Mouse (Mus musculus) layer of hippocampus, adult 2 months (tissue): ENCODE data around the gene Spata33. TPM values are rescaled to one million over a fixed set of nuclear protein-coding genes. Genes with fewer than 3 reads are reported as not detected.
"Not testable (repeated sequence)": the region's sequence is repeated elsewhere in the genome, so short reads cannot be mapped to it uniquely, and the experiment has no call there.

Experiments used
- DNase-seq, 2 experiments: peaks; one replicate each; pipeline ENCODE4 v3.0.0; 2022; ENCODE audit warnings: low spot score in 2 of 2
- H3K27ac ChIP-seq: fragments of 200-600 bp; 2 replicates; pipeline ENCODE4 v1.8.1; 2022
- H3K4me3 ChIP-seq: fragments of 200-600 bp; 2 replicates; pipeline ENCODE4 v1.8.1; 2022; ENCODE audit warnings: mild to moderate bottlenecking
- CTCF ChIP-seq: fragments of 200-600 bp; conservative IDR thresholded peaks from 2 replicates; pipeline ENCODE4 v1.8.1; 2022; ENCODE audit warnings: antibody characterized with exemption, mild to moderate bottlenecking, moderate library complexity
- total RNA-seq, 2 experiments: library from RNA; stranded (reverse); gene quantifications; 2 replicates each; pipeline ENCODE4 v1.2.3; 2021

The Spata33 gene
- total RNA-seq, 2 experiments from 2014 or later = 6.5 to 7.1 TPM

- H3K27ac ChIP-seq = peak overlapping the region; percentile 91
- DNase-seq = no peak
- peak; percentile 1; the same call in 1 of the 2 replicates for TF ChIP-seq CTCF
- H3K4me3 ChIP-seq = peak overlapping the region; percentile 84
Measured at GRCm38 (mm10) chr8:123213118-123213772, 613 bp downstream of the Spata33 start.

DNA sequence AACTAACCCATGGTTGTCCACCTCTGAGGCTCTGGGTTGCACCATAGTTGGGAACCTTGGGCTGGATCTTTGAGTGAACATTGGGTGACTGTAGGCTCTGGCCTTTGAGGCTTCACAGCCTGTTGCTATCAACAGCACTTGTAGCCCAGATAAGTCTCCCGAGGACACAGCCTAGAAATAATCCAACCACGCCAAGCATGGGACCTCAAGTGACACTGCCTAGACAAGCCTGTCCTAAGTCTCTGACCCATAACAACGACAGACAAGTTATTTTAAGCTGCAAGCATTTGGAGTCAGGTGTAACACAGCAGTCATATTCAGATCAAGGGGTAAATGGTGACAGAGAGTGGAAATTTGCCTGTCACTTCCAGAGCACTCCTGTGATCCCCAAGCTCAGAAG, 2.8 kb downstream of the Spata33 start:
- Histone ChIP-seq H3K27ac (no peak overlapping the region), H3K4me3 (no peak overlapping the region)
- no peak for TF ChIP-seq CTCF
- DNase-seq = no peak

GRCm38 (mm10) chr8:123220917-123221316, 8.3 kb downstream of the Spata33 start:
- no peak for TF ChIP-seq CTCF
- Histone ChIP-seq H3K27ac (no peak overlapping the region), H3K4me3 (no peak overlapping the region)
- no peak for DNase-seq

DNA sequence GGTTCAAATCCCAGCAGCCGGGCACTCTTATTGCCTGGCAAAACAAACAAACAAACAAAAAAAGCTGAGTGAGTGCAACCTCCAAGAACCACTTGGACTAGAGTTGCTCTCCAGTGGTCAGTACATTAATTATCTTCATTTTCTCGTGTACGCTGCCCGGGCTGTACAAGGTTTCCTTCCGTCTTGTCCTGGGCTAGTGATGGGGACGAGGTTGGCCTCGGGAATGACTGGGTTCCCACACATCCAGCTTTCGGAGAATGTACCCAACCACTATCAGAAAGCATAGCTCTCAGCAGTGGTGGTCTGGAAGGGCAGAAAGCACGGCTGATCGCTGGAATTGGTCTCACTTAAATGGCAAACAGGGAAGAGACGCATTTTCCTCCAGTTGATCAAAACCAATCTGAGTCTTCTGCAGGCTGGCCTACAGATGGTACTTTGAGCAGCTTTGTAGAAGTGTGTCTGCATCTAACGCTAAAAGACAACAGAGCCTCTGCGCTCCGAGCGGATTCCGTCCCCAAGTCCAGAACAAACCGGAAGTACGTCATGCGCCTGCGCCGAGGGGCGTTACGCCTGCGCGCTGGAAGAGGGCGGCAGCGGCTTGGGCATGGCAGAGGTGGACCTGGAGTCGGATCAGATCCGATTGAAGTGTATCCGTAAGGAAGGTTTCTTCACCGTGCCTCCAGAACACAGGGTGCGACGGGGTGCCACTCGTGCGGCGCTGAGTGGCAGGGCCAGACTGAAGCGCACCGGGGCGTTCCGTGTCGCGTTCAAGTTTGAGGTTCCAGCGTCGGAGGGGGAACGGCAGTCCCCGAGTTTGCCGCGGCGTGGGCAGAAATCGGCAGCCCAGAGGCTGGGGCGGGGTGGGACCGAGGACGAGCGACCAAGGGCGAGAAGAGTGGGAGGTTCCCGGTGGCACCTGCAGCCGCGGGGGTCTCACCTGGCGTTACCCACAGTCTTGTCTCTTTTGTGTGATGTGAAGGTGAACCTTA, 11.9 kb downstream of the Spata33 start, which contains the start of gene Cdk10:
Gene Cdk10, plus strand, starts transcription at position 565 of the 989 bp plus-strand sequence.
- TF ChIP-seq CTCF = no peak; the same call in 1 of the 2 replicates
- peak; percentile 94 for DNase-seq
- H3K27ac ChIP-seq = peak within 1 kb of the TSS; percentile 93

GRCm38 (mm10) chr8:123228416-123228815, 15.8 kb downstream of the Spata33 start:
- no peak for DNase-seq
- H3K27ac ChIP-seq = no peak overlapping the region
- TF ChIP-seq CTCF = no peak
- no peak overlapping the region for H3K4me3 ChIP-seq

More for the DNA sequence above, 11.9 kb downstream of the Spata33 start, which contains the start of gene Cdk10:
- H3K4me3 ChIP-seq = peak within 1 kb of the TSS; percentile 66

DNA sequence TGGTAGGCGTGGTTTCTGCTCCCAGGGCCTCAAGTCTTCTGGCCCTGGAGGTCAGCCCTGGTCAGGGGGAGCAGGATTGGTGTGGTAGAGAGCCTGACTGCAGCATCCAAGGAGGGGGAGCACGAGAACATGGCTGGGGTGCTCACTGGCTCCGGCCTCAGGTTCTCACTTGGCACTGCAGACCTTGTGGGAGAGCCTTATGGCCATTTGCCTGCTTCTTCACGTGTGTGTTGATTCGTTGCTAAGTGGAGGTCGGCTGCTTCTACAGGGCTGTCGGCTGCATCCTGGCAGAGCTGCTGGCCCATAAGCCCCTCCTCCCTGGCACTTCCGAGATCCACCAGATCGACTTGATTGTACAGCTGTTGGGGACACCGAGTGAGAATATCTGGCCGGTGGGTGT, 17.7 kb downstream of the Spata33 start:
- peak overlapping the region; percentile 51 for H3K27ac ChIP-seq
- not testable (repeated sequence) for H3K4me3 ChIP-seq, DNase-seq

- no peak overlapping the region for H3K4me3 ChIP-seq
- no peak for DNase-seq
- H3K27ac ChIP-seq = peak overlapping the region; percentile 97; the same call in 1 of the 2 replicates
- peak; percentile 60 for TF ChIP-seq CTCF
Measured at GRCm38 (mm10) chr8:123231742-123232141, 19.1 kb downstream of the Spata33 start.

DNA sequence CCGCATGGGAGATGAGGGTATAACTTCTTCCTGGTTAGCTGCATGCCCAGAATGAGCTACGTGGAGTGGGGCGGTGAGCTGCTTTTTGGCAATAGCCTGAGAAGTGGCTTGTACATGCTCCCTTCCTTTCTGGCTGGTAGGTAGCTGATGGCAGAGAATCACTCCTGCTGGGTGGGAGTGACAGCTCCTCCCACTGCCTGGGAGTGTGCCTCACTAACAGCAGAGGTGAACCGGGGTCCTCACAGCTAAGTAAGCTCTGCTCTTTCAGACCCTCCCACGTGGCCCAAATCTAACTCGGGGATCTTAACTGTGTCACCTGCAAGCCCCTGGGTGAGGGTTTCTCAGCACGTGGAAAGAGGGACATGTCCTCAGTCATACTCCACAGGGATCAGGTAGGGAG, 19.9 kb downstream of the Spata33 start:
- TF ChIP-seq CTCF = no peak
- DNase-seq = no peak
- Histone ChIP-seq H3K27ac (peak overlapping the region; percentile 97), H3K4me3 (no peak overlapping the region)

DNA sequence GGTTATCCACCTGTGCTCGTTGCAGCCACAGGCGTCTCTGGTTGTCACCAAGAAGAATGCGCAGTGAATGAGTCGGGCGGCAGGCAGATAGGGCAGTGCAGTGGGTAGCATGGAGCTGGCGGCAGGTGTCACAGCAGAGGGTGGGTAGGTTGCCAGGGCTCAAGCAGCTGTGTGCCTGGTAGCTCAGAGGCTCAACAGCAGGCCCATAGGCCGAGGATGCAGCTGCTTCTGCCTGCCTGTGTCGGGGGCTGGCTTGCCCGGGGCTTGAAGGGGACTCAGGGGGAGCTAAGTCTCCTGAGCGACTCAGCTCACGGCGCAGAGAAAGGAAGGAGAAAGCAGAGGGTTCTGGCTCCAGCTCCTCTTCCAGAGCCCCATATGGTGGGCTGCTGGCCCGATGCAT, 20.7 kb downstream of the Spata33 start:
- DNase-seq = no peak
- no peak for TF ChIP-seq CTCF
- peak overlapping the region; percentile 97 for H3K27ac ChIP-seq
- H3K4me3 ChIP-seq = peak overlapping the region; percentile 88

DNA sequence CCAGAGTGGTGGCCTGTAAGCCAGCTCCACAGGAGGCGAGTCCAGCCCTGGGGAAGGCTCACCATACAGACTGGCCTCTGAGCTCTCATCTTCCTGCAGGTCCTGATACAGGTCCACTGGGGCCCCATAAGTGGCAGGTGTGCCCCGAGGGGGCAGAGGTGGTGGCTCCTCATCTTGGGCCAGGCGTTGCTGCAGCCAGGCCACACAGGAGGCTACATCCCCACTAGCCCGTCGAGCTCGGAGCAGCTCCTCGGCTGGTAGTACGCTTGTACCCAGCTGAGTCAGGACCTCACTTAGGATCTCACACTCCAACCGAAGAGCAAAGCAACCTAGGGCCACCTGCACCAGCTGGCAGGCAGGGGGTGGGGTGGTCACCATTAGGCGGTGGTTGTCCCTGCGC, 21.1 kb downstream of the Spata33 start:
- DNase-seq = no peak
- peak overlapping the region; percentile 88 for H3K4me3 ChIP-seq

DNA sequence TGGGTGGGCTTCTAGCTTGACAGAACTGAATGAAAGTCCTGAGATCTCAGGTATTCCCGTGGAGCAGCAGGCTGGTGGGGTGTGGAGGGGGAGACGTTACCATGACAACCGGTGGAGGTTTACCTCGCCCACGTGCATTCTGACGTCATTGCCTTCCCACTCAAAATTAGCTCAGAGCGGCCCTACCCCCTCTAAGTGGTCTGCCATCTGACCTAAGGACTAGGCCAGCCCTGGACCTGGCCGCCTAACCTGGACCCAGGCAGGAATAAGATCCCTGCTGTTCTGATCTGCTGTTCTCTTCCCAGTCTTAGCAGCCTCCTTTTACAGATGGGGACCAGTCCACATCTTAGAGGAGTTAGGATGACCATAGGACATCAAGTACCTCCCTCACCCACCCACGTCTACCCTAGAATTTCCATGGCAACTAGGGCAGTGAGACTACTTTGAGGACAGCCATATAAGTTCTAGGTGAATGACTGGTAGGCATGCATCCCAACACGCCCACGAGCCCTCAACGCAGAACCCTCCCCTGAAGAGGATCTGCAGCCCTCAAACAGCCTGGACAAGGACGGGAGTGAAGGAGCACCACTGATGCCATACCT, 22.4 kb downstream of the Spata33 start:
- TF ChIP-seq CTCF = no peak
- peak; percentile 84 for DNase-seq
- Histone ChIP-seq H3K27ac (peak overlapping the region; percentile 97), H3K4me3 (peak overlapping the region; percentile 88)

More for the DNA sequence above, 21.1 kb downstream of the Spata33 start:
- TF ChIP-seq CTCF = no peak
- H3K27ac ChIP-seq = peak overlapping the region; percentile 97

- DNase-seq = peak; percentile 87 to 89
- peak; percentile 56 for TF ChIP-seq CTCF
- H3K27ac ChIP-seq = peak within 1 kb of the TSS; percentile 97
- peak within 1 kb of the TSS; percentile 88 for H3K4me3 ChIP-seq
Measured at GRCm38 (mm10) chr8:123235520-123236497, 23.2 kb downstream of the Spata33 start, which contains the start of gene Spata2l. Spata2l (minus strand) TSS chr8:123236233.
